Mouse (Mus musculus): ENCODE data around the gene Cep72.
A peak's percentile ranks its signal among the peaks of the same experiment; 100 is the strongest.
"Not testable (repeated sequence)": the region's sequence is repeated elsewhere in the genome, so short reads cannot be mapped to it uniquely, and the experiment has no call there.

Gene Cep72

DNA sequence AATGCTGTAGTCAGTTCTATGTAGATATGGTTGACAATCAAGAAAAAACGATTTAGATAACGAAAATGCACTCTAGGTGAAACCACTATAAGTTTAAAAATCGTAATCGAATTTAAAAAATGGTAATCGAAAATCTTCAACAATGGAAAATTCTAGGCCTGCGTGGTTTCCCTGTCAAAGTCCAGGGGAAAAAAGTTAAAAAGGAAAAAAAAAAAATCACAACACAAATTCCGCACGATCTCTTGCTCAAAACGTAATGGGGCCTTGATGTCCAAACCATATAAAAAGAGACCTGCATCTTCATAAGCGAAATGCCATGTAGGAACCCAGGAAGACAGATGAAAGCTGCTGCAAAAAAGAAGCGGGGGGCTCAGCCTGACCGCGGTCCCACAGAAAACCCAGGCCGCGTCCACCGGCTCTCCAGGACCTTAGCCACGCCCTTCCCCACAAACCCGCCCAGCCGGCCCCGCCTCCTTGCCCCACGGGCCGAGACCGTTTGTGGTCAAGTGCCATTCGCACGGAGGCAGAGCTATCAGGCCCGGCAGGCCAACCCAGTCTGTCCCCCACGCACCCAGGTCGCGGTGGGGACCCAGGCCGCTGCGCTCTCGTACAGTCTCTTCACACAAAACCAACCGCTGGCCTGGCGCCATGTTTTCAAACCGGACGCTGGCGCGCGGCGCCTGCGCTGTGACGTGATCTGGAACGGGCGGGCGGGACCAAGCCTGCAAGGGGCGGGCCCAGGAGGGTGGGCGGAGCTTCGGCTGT, at the start of gene Cep72:
Gene Cep72 (minus strand): TSS at position 687 of the 765 bp plus-strand sequence.
- DNase-seq (ENCODE audit: low read depth) = peak; percentile 89

DNA sequence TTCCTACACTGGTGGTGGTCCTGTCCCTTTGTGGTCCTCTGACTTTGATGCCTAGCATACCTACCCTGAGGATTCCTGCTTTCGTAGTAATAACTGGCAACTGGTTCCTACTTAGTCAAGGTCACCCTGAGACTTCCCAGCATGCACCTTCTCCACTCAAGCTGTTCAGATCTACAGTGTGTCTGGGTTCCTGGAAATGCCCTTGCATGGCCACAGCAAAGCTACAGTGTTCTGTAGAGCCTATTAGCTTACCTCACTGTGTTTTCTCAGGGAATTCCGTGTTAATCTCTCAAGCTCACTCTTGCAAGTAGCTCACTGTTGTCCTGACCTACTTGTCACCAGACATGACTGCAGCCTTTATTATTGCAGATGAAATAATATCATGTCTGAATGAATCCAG, 45.3 kb upstream of the Cep72 start:
- DNase-seq (ENCODE audit: low read depth) = no peak

DNA sequence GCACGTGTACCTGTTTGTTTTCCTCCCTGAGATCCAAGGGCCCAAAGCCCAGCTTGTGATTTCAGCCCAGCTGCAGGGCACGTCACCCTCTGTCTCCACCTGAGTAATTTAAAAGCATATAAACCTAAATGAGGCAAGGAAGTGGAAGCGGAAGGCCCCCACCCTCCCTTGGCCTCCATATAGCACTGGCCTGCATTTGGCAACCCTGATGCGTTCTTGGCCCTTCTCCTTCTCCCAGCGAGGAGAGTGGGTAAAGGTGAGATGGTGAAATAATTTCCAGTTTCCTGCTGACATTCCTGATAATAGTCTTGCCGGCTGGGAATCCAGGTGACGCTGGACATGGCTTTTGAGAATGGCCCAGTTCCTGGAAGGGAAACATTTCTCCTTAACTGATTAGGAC, 42.3 kb upstream of the Cep72 start:
- DNase-seq (ENCODE audit: low read depth) = no peak

DNA sequence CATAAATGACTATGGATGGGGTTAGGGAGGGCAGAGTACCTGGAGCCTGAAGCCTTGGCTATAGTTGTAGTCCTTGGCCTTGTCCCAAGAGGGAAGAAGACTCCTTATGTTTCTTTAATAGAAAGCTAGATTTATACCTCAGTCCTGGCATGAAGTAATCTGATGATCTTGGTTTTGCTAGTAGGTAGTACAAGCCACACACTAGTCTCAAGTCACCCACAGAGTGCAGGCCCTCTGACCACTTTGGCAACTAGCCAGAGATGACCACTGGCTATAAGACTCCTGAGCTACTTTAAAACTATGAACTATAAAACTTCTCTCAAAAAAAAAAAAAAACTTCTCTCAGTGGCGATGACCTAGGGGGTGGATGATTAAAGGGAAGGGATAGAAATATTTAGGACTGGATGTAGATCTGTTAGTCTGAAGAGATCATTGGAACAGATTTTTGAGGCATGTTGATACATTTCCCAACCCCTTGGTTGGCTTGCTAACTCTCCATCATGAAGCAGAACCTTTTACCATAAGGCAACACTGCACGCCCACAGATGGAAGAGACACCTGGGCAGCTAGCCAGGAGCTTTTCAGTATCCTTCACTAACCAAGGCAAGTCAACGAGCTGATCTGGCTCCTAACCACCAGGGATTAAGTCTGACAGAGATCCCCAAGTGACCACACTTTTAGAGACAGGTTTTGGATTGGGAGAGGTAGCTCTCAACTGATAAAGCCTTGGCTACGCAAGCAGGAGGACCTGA, 40.9 kb upstream of the Cep72 start:
- DNase-seq (ENCODE audit: low read depth) = no peak

DNA sequence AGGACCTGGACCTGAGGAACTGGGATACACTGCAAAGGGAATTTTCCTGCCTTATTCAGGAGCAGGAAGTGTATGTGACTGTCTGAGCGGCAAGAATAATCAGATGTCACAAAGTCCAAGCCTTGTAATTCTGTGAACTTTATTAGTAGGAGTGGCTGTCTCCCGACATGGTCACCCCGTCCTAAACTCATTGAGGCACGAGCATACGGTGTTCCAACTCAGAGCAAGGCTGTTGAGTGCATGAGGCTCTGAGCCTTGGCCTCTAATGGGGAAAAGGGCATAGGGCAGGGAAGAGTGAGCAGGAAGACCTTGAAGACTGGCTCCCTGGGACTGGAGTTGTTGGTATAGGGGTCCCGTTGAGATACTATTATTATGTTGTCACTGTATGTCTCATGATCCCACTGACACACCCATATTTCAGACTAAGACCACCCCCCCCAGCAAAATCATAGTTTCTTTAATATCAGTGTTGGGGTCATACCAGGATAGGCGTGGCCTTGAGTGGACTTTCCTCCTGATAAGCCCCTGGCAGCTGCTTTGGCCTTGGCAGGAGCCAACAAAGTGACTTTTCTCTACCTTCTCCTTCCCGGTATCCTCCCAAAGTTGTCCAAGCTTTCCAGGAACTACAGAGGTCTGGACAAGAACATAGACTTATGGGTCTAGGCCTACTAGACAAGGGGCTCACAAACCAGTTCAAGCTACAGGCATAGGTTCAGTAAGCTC, 40.2 kb upstream of the Cep72 start:
- no peak for DNase-seq (ENCODE audit: low read depth)

DNA sequence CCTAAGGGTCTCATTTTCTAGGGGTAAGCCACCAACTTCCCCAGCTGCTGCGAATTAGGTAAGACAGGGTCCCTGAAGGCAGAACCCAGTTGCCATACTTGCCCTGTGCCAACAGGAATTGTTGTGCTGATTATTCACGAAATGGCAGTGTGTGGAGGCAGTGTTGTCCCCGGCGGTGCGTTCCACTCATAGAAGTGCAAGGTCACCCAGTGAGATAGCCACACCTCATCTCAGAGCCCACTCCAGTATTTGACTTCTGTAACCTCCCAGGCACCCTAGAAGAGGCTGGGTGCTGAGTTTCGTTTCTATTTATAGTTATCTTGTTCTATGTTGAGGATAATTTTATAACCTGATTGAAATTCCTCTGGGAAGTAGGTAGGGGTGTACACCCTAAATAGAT, 36.8 kb upstream of the Cep72 start:
- no peak for DNase-seq (ENCODE audit: low read depth)

DNA sequence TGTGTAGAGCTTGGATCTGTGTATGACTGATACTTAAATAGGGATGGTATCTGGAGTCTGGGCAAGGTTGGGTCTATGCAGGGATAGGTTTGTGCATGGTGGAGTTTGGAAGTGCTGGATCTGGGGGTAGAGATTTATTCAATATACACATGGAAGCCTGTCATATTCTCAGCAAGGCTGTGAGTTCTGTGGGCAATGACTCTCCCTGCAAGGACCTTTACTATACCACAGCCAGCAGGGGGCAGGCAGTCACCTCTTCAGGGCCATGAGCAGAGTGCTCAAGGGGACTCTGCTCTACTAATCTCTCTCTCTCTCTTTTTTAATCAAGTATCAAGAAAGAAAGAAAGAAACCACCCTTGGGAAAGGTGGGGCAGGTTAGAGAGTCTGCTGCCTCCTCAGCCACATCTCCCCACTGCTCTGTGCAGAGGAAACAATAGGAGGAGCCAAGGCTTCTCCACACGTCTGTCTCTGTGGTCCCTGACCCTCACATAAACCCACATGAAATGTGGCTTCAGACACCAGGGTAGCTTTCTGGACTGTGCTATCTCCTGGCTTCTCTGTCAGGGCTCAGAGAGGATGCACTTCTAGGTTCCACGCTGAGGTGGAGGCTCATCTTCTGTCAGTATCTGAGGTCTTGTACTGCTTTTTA, 34.7 kb upstream of the Cep72 start:
- peak; percentile 49 for DNase-seq (ENCODE audit: low read depth)

DNA sequence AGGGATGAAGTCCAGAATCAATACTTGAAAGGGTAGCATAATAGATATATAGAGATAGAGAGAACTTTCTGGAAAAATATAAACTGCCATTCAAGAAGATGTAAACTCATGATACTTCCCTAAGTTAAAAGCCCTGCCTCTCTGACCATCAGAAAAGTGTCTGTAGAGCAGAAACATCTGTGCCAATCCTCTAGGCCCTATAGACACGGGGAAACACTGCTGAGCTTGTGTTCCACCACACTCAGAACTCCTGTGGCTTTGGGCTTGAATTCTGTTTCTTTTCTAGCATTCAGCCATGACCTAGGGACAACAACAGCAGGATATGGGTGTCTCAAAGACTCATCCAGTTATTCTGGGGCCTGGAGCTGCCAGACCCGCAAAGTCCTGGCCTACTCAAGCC, 33.8 kb upstream of the Cep72 start:
- DNase-seq (ENCODE audit: low read depth) = no peak

DNA sequence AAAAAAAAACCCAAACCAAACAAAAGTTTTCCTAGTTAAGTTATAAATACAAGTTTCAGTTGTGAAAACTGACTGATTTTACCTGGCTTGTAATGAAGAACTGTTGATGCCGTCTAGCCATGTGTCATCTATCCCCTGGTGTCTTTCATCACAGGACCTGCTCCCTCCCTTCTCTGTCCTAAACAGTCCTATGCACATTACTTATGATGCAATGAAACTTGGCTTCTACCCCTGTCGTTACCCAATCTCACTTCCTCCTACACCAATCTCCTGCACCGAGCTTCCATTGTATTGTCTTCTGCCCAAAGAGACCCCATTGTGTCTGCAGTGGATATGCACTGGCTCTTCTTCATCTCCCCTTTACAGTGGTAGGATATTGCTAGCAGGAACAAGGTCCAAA, 28.2 kb upstream of the Cep72 start:
- DNase-seq (ENCODE audit: low read depth) = peak; percentile 6

DNA sequence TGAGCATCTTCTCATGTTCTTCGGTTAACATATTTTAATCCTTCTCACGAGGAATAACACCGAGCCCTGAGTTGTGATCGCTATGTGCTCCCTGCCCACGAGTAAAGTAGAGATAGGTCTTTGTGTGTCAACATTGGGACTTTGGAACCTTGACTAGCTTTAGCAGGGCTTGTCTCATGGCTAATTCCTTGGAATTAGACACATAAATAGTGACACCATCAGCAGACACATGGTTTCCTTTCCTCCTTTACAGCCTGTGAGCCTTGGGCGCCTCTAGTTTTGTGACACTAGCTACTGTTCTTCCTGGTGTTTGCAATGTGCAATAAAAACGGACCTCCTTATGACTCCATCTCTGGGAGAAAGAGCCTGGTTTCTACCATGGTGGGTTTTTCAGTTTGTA, 11.3 kb upstream of the Cep72 start:
- DNase-seq (ENCODE audit: low read depth) = no peak

DNA sequence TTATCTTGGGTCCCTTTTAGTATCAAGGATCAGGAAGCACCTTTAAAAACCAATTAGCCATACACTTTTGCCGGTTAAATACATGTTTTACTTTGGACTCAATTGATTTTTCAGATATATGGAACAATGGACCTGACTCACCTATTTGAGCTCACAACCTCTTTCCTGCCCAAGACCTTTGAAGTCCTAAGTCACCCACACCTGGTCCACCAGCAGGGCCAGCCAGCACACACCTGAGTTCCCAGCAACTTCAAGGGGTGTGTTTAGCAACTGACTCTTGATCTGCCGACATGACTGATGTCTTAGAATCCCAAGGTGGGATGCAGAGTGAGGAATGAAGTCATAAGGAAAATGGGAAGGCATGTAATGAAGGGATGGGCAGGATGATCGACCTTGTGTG, 9.6 kb upstream of the Cep72 start:
- no peak for DNase-seq (ENCODE audit: low read depth)

DNA sequence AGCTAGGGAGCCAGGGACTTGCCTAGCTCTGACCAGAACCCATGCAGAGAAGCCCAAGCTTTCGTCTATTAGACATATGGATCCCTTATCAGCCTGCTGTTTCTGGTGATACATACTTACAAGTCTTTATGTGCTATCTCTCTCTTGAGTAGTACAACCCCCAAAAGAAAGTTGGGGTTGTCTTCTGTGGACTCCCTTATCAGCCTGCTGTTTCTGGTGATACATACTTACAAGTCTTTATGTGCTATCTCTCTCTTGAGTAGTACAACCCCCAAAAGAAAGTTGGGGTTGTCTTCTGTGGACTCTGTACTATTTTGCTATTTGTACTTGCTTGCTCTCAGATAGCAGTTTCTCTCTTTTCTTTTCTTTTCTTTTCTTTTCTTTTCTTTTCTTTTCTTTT, 9.1 kb upstream of the Cep72 start:
- DNase-seq (ENCODE audit: low read depth) = not testable (repeated sequence)

DNA sequence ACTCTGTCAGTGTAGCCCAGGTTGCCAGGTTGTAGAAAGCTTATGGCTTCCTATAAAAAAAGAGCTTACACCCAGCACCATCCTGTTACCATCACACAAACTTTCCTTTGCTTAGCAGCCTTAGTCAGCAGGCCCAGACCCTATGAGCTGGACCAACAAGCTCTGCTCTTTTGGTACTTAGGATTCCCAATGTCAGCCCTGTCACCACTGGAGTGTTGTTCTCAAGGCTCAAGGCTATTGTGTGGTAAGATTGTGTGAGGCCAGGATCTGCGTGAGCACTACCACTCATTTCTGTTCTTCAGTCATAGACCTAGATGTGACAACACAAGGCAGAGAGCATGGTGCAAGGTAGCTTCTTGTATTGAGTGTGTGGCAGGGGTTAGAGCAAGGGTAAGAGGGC, 4.5 kb upstream of the Cep72 start:
- DNase-seq (ENCODE audit: low read depth) = no peak

DNA sequence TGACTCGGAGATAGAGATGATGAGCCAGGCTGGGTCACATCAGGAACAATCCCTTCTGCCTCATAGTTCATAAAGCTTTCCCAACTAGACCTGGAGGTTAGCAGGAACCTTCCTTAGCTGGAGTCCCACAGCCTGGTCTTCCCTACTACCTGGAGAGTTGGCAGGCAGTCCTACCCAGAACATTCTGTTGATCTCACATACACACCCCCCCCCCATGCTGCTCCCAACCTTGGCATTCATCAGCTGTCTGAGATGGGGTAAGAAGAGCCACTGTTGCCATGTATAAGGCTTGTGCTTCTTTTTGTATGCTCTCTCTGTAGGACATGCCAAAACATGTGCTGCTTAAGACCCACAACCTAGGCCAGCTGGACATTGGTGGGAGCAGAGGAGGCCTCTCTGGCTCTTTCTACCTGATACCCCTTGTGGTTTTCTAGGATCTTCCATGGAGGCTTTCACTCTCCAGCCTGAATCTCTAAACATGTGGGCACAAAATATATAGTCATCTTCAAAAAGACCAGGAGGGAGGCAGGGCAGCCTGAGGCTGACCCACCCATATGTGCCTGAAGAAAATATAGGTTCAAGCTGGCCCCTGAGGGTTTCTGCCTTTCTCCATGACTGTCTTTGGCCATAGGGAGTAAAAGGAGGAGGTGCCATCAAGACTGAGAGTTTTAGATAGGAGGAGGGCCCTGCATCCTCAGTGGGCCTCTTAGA, 1.4 kb upstream of the Cep72 start:
- no peak for DNase-seq (ENCODE audit: low read depth)

DNA sequence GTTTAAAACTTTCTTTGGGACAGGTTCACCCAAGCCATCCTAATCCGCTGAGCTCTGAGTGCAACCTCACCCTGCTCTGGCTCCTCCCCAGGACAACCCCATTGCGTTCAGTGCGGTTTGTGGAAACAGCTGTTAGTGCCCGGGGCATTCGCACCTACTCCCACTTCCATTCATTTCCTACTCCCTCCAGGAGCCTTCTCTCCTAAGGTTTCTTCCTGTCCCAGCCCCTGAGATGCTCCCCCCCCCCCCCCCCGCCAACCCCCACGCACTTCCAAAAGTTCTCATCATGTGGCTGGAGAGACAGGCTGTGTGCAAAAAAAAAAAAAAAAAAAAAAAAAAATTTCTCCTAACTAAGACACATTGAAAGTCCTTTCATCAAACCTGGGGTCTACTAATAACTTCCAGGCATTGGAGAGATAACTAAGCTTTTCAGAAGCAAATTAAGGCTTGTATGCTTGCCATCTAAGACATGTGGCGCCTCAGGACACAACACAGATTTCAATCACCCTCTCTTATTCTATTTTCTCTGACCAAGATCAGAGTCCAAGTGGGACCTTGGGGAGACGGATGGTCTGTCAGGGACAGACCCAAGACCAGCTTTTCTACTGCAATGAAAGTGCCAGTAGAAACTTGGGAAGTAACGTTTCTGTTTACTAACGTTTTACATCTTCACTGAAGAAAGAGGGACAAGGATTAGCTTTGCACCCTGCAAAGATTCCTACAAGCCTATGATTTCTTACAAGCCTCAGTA, 454 bp upstream of the Cep72 start:
- DNase-seq (ENCODE audit: low read depth) = no peak

DNA sequence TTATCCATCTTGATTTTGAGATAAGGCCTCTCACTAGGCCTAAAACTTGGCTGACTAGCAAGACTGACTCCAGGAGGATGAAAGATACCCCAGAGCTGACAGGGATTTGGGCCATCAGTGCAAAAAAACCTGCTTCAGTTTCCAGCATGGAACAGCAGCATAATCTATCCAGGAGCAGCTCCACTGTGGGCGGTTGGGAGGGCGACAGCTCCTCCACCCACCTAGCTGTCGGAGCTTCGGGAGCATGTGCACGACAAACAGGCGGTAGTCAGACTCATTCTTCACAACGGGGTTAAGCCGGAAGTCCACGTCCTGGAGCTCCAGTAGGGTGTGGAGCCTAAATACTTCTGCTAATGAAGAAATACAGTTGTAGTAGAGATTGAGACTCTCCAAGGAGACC, 4.0 kb downstream of the Cep72 start:
- no peak for DNase-seq (ENCODE audit: low read depth)

DNA sequence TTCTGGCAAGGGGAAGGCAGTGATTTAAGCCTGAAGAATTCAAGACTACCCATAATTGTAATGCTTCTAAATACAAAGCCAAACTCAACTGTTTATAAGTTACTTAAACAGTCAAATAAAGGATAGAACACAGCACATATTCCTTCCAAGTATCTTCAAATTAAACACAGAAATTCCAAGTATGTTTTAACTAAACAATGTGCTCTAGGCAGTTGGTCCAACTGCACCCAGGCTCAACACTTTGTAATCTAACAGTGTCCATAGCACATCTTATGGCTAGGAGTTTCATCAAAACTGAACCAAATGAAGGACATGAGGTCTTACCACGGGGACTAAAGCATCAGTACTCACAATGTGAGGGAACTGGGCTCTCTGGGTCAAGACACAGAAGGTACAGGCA, 5.9 kb downstream of the Cep72 start:
- no peak for DNase-seq (ENCODE audit: low read depth)

DNA sequence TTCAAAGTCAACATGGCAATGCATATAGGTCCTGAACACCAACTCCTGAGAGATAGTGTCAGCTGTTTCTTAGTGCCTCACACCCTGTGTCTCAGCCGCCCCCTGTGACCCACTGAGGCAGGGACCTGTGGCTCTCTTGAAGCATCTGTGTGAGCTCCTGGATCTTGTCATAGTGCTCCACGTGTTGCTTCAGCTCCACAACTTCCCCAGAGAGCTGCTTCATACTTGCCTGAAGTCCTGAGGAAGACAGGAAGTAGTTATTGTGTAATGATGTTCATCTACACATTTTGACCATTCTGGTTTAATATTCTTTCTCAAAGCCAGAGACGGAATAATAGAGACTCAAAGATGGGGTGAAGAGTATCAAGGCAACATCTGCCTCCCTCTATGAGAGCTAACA, 22.2 kb downstream of the Cep72 start:
- DNase-seq (ENCODE audit: low read depth) = no peak

DNA sequence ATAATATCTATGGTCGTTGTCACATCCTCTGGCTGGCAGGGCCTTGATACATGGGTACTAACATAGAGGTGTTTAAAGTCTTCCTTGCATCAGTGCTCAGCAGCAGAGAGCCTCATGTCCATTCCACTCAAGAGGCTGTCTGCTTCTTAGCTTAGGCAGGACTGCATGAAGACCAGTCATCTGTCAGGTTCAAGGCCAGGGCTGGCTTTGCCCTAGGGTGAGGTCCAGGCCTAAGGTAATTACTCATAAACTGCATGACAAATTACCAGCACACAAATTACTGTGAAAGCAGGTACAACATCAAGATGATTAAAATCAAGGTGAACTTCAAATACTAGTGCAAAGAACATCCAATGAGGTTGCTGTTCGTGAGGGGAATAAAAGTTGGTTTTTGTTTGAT, 26.3 kb downstream of the Cep72 start:
- DNase-seq (ENCODE audit: low read depth) = no peak

DNA sequence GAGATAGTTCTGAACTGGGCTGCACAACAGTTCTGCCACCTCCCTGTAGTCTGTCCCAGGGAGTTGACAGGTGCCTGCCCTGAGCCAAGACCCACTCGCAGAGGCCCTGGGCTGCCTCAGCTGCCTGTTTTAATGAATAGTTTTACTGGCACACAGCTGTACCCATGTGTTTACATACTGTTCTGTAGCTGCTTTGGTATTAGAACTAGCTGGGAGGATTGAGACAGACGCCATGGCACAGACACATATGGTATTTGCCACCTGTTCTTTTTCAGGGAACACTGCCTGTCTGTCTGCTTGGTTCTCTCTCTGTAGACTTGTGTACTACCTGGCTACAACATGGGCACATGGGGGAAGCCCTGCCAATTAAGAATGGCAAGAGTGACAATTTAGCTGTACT, 27.3 kb downstream of the Cep72 start:
- DNase-seq (ENCODE audit: low read depth) = no peak

DNA sequence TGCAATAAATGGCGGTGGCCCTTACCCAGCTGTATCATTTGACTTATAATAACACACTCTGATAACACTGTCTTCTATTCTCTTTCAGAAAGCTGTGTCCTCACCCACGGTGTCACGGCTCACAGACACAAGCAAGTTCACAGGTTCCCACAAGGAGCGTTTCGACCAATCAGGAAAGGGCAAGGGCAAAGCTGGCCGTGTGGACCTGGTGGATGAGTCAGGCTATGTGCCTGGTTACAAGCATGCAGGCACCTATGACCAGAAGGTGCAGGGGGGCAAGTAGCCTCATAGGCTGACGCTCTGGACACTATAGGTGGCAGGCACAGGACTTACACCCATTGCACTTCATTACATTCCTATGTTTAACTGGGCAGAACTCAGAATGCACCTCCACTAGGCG, 31.0 kb downstream of the Cep72 start:
- DNase-seq (ENCODE audit: low read depth) = no peak

Data from c-Kit-positive CD71-negative TER-119-negative erythroid progenitor cells, embryonic 14.5 days (primary cell).